Mouse (Mus musculus) embryo, embryonic 10.5 days (tissue): ENCODE data around the gene Pole4.
"Not testable (repeated sequence)": the region's sequence is repeated elsewhere in the genome, so short reads cannot be mapped to it uniquely, and the experiment has no call there.

Experiments
- DNase-seq: peaks from one replicate; pipeline ENCODE4 v3.0.0-alpha.2; 2015; ENCODE audit warnings: low spot score

The Pole4 gene

DNA sequence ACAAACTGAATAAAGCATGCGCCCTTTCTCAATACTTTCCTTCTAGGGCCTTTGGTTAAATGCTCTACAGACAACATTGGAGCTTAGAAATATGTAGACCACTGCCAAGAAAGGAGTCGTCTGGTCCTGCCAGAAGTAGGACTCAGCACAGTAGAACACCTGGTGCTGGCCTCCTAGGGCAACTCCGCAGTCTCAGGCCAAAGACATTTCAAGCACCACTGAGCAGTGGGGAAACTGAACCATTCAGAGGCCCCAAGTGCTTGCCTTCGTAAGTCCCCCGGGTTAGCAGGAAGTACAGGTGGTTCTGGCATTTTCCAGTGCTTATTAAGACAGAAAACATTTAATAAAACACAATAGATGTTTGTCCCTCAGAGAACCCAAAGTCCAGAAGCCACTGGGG, 9.7 kb upstream of the Pole4 start:
- DNase-seq = no peak

DNA sequence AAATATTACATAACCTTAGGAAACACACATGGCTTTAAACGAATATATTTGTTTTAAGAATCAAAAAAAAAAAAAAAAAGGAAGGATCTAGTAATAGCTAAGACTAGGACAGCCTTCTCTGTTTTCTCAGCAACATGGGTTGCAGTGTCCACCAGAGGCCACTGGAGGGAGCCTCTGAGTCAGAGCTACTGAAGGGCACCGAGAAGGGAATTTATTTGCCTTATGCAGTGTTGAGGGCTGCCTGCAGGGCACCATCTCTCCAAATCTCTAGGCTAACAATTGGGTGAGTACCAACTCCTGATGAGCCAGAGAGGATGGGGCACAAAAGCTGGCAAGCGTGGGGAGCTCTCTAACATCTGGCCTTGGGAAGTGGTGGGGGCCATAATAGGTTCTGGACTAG, 9.1 kb upstream of the Pole4 start:
- DNase-seq = peak; percentile 83

DNA sequence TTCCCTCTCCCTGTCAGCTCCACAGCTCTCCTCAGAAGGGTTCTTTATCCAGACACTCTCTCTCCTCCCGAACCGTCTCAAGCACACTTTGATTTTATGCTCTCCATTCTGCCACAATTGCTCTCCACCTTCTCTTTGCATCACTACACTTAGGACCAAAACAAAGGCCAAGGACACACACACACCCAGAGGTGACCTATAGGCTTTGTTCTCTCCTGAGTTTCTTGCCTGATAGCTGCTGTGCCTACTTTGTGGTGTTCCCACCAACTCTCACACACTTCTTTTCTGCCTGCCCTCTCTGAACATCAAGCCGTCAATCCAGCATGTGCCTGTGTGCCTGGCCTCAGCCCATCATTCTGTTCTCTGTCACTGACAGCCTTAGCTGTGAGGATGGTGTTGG, 2.6 kb upstream of the Pole4 start:
- no peak for DNase-seq

DNA sequence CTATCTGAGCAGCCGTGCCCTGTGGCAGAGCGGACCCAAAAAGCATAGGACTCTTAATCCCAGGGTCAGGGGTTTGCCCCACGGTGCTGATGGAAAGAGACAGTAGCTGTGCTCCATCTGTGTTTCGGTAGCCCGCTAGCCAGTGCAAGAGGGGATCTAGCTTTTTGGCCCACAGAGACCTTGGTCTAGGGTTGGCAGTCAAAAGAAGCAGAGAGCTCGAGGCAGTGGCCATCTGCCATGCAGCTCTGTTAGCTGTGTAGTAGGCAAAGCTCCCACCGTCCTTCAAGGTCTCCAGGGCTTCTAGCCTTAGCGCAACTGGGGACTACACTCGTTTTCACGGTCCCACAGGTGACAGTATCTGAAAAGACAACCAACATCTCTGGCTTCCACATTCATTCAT, 2.1 kb upstream of the Pole4 start:
- DNase-seq = no peak

DNA sequence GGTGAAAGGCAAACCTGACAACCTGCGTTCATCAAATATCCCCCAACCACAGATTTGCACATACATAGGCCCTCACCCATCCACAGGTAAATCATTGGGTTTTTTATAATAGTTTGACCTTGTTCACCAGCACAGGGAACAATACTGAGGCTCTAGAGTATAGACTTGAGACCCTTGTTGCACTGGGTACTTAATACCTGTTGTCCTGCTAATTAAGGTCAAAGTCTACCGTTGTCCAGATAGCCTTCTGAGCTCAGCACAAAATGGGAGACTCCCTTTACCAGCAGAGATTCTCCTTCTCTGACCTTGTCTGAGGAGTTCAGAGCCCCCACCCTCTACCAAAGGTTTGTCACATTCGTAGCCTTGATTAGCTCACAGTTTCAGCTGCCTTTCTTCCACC, 1.5 kb downstream of the Pole4 start:
- DNase-seq = no peak

DNA sequence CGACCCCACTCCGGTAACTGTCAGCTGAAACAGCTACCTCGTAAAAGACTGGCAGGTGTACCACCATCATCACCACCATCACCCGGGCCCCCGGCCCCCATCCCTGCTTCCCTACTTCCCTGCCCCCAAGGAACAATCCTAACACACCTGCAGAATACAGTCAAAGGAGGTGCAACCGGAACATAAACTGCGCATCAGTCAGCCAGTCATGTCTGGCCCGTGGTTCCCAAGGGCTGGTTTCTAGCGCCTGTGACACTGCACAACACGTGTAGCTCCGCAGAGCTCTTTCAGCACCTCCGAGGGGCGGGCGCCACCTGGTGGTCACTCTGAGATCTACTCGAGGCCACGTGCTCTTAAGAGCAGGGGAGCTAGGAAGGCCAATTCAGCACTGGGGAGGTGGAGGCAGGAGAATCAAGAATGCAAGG, 2.6 kb downstream of the Pole4 start:
- peak; percentile 93 for DNase-seq

DNA sequence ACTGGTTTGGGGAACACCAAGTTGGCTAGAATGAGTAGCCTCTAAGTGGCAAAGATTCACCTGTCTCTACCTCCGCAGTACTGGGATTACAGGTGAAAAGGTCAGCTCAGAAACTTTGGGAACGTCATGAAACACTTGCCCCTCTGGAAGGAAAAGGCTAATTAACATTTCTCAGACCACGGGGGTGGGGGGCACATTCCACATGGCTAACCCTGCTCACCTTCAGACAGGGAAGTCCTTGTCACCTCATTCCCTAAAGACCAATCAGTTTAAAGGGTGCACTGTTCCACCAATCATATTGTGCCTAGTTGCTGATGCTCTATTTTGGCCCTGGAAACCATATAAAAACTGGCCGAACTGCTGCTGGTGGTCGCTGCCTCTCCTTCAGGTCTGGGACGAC, 3.9 kb downstream of the Pole4 start:
- DNase-seq = no peak

DNA sequence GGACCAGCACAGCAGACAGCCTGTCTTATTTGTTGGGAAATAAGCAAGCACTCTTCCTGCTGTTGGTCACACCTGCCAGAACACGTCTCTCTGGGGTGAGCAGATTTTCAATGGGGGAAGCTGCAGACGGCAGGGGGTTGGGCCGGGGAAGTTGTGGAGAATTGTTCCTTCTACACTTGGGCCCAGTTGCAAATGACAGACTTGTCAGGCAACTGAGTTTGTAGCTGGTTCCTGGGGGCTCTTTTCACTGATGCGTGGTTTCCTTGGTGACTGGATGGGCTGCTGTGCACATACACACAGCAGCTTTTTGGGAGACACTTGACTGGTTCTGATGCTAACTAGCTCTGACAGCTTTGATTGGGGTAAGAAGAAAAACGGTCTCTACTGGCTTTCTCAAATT, 5.3 kb downstream of the Pole4 start:
- peak; percentile 19 for DNase-seq

DNA sequence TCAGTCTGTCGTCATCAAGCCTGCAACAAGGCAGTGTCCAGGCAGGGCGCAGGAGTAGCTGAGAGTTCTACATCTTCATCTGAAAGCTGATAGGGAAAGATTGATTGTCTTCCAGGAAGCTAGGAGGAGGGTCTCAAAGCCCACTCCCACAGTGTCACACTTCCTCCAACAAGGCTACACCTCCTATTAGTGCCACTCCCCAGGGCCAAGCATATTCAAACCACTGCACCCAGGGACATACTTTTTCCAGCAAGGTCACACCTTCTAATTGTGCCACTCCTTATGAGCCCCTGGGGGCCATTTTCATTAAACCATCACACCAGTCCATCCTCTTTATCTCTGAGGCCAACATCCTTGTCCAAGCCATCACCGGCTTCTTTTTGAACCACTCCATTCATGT, 8.4 kb downstream of the Pole4 start:
- no peak for DNase-seq

DNA sequence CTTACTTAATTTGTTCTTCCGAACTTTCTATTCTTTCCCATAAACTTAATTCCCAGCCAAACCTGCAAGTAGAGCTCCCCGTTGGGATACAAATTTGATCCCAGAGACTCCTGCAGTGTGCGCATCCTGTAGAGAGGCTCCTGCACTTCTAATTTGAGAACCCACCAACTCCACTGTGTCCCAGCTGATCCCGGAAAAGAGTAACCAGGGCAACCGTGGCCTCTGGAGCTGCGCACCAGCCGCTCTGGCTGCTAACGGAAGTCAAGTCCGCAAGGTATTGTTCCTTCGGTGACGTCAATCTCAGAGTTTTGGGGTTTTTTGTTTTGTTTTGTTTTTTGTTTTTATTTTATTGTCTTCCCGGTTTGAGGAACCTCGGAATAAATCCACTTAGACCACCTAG, 10.5 kb downstream of the Pole4 start:
- peak; percentile 33 for DNase-seq

DNA sequence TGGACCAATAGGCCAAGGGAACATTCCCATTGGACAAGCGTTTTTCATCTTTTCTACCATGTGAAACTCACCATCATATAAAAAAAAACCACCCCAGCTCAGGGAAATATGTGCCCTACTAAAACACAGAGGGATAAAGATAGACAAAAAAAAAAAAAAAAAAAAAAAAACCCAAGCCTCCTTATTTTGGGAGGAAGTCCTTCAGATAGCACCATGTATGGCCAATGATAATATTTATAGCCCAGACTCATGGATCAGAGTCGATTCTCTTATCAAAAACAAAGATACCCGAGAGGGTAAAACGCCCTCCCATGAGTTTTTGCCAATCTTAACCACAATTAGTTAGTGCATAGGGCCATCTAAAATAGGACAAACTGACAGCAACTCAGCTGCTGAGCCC, 15.7 kb downstream of the Pole4 start:
- no peak for DNase-seq

DNA sequence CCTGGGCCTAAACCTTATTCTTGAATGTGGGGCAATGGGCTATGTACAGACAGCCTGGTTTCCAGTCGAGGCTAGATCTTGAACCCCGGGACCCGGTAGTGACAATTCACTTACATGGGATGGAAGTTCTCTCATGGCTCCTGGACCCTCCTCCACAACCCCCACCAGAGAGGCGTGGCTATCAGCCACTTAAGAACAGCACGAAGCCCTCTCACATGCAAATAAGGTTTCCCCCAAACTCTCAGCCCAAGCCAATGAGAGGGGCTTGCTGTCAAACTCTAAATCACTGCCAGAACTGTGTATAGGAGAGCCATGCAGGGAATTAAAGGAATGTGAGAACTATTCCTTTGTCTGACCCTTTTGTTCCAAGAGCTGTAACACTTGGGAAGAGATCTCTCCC, 16.6 kb downstream of the Pole4 start:
- not testable (repeated sequence) for DNase-seq

DNA sequence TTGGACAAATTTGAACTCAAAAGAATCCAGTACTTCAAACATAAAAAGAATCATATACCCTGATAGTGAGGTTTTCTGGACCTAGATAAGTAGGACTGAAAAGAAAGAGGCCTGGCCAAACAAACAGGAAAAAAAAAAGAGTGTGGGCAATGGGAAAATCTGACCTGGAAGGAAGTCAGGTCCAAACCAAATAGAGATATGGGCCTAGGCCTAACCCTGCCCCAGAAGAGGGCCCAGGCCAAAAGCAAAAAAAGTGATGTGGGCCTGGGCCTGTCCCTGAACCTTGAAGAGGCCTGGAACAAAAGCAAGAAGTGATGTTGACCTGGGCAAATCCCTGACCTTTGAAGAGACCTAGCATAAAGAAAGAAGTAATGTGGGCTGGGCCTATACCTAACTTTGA, 21.0 kb downstream of the Pole4 start:
- DNase-seq = no peak

DNA sequence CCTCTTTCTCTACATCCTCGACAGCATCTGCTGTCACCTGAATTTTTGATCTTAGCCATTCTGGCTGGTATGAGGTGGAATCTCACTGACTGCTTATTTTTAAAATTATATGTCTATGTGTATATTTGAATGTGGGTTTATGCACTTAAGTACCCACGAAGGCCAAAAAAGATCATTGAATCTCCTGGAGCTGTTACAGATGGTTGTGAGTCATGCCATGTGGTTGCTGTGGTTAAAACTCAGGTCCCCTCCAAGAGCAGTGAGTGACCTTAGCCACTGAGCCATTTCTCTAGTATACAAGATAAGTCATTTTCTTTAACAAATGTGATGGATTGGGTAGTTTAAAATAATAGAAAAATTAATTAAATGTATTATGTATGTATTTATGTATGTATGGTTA, 25.9 kb downstream of the Pole4 start:
- DNase-seq = not testable (repeated sequence)

DNA sequence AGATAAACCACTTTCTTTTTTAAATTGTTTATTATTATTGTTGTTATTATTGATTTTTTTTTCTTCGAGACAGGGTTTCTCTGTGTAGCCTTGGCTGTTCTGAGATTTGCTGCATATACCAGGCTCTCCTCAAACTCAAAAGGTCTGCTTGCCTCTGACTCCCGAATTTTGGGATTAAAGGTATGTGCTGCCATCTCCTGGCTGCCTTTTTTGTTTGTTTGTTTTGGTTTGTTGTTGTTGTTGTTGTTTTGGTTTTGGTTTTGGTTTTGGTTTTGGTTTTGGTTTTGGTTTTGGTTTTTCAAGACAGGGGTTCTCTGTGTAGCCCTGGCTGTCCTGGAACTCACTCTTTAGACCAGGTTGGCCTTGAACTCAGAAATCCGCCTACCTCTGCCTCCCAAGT, 27.5 kb downstream of the Pole4 start:
- DNase-seq = not testable (repeated sequence)

DNA sequence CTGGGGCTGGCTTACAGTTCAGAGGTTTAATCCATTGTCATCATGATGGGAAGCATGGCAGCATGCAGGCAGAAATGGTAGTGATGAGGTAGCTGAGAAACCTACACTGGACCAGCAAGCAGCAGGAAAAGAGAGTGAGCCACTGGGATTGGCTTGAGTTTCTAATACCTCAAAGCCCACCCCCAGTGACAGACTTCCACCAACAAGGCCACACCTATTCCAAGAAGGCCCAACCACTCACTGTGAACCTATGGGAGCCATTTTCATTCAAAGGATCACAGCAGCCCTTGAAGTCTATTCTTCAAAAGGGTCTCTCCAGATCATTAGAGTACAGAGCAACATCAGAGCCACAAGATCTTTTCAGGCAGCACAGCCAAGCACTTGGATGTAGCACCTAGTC, 38.7 kb downstream of the Pole4 start:
- no peak for DNase-seq

DNA sequence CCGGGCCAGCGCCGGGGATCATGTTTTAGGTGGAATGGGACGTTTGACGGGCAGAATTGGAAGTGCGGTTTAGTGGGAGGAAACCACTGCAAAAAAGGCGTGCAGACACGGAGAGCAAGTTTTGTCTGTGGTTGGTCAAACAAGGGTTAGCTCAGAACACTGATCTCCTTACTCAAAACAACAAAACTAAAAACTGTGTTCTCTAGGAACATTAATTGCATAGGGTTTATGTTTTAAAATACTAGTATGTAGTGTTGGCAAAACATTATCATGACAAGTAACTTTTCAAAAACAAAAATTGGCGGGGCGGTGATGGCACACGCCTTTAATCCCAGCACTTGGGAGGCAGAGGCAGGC, 52.0 kb downstream of the Pole4 start:
- DNase-seq = no peak

DNA sequence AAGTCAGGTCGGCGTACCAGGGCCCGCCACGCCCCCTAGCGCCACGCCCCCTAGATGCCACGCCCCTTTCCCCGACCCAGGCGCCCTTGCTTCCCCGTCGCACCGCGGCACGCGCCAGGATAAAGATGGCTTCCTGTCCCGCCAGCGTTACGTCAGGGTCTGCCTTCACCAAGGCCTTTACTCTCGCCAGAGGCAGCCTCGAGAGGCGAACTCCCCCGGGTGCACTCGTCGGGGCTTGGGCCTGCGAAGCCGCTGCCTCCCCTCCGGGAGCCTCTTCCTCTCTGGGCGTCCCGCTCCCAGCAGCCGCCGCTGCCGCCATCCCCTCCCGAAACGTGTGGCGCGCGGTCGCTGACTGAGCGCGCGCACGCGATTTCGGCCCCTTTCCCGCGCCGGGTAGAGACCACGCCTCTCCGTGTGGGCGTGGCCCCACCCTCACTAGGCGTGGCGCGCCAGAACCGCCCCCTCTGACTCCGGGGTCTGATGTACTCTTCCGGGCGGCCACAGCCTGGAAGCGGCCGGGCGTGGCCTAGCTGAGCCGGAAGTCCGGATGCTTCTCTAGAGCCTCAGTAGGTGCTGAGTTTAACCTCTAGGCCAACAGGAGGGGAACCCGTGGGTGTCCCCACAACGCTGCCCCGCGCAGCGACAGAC, 52.5 kb downstream of the Pole4 start:
- DNase-seq = peak; percentile 96

DNA sequence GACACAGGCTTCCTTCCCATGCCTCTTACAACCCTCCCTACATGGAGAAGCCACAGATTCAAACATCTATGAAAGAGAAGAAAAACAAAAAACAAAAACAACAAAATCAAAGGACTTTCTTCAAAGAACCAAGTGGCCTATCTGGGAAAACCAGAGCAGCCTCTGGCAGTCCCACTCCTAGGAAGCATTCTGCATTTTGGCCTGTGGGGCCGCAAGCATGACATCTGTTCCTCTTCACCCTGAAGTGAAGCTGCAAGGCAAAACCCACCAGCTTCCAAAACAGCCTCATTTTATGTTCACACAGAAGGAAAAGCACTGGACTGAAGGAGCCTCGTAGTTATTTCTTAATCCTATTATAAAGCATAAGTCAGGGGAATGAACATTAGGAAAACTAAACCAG, 56.1 kb downstream of the Pole4 start:
- DNase-seq = no peak

DNA sequence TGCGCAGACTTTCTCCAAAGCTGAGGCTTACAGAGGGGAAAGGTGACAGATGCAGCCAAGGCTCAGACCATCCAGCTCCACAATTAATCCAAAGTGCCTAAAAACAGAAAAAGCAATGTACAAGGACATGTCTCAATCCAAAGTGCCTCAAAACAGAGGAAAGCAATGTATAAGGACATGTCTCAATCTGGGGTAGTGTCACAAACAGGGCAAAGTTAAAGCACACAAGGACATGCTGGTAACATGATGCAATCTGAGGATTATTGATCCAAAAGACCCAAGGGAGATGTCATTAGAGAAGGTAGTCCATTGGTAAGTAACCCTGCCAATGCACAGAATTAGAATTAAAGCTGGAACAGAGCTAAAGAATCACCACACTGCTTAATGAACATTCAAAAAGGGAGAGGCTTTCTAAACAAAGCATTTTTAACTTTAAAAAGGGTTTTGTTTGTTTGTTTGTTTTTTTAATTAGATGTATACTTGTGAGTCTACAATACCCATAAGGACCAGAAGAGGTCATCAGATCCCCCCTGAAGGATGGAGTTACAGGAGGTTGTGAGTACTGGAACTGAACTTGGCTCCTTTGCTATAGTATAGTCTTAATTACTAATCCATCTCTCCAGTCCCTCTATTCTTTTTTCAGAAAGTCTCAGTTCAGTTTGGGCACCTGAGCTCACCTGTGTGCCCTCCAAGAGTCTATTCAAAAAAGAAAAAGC, 57.1 kb downstream of the Pole4 start:
- no peak for DNase-seq

DNA sequence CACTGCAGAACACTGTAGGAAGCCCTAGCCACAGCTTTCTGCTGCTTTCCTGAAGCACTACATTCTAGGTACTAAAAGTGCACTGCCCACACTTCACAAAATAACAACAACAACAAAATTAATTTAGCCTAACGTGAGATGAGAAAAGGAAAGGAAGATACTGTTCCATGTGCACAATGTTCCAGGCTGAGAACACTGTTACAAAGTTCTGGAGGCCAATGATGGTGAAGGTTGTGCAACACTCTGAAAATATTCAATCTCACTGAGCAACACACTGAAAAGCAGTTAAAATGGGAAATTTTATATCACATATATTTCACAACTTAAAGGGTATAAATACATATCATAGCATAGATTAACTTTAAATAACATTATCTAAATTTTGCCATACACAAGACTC, 58.2 kb downstream of the Pole4 start:
- DNase-seq = no peak

DNA sequence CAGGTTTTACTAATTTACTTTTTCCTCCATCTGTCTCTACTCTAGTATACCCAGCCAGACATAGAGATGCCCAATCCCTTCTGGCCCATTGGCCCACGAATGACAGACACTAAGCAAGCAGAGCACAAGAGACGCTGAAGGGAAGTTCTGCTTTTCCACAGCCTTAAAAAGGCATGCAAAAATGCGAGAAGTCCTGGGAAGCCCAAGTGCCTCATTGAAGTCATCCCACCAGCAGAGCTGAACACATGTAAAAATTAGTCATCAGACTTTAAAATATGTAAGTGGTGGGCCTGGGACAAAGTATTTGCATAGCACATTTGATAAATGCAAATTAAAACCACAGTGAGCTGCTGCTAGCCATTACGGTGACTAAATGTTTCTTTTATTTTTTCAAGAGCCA, 65.1 kb downstream of the Pole4 start:
- no peak for DNase-seq

DNA sequence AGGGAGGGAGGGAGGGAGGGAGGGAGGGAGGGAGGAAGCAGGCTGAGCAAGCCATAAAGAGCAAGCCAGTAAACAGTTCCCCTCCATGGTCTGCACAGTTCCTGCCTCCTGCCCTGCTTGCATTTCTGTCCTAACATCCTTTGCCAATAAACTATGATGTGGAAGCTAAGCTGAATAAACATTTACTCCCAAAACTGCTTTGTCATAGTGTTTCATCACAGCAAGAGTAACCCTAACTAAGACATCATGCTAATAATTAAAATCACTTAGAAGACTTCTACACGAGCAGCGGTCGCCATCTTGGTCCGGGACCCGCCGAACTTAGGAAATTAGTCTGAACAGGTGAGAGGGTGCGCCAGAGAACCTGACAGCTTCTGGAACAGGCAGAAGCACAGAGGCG, 79.8 kb downstream of the Pole4 start:
- DNase-seq = not testable (repeated sequence)

DNA sequence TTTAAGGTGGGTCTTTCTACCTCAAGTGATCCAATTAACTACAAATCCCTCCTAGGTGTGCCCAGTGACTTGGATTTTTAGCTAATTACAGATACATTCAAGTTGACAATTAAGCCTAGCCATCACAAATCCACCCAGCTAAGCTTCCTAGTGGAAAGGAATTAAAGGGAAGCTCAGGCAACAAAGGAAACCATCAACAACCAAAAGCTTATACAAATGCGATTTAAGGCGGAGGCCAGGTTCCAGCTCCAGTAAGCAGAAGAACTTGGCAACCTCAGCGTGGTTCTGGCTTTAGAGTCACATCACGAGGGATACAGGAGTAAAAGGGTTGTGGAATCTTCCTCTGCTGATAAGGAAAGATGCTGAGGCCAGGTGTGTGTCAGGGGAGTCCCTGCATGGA, 92.0 kb downstream of the Pole4 start:
- DNase-seq = no peak
